Mouse (Mus musculus) myocyte (in vitro differentiated cells): ENCODE results near the gene Lrrk1. TPM values are rescaled to one million over a fixed set of nuclear protein-coding genes. Genes with fewer than 3 reads are reported as not detected.
A peak's percentile ranks its signal among the peaks of the same experiment; 100 is the strongest.

Experiments
- H3K27me3 ChIP-seq: one replicate; pipeline ENCODE4 v1.6.1; 2011; ENCODE audit not compliant: control insufficient read depth, insufficient read depth, insufficient read length
- H3K36me3 ChIP-seq: one replicate; pipeline ENCODE4 v1.6.1; 2011; ENCODE audit not compliant: control insufficient read depth, insufficient read depth
- H3K4me2 ChIP-seq: one replicate; pipeline ENCODE4 v1.6.1; 2011; ENCODE audit warnings: low read depth, control low read depth
- H3K4me3 ChIP-seq: one replicate; pipeline ENCODE4 v1.5.1; 2011; ENCODE audit warnings: mild to moderate bottlenecking, control low read depth, moderate library complexity
- H3K79me2 ChIP-seq: one replicate; pipeline ENCODE4 v1.6.1; 2011; ENCODE audit not compliant: control insufficient read depth, insufficient read depth
- H3ac ChIP-seq: one replicate; pipeline ENCODE4 v1.6.1; 2011; ENCODE audit not compliant: control insufficient read depth, insufficient read length
- CEBPB ChIP-seq: IDR thresholded peaks from 2 replicates; pipeline ENCODE4 v1.6.1; 2011; ENCODE audit warnings: mild to moderate bottlenecking, moderate library complexity; ENCODE audit not compliant: poor library complexity, insufficient read depth, severe bottlenecking
- E2F4 ChIP-seq: IDR thresholded peaks from one replicate; pipeline ENCODE4 v1.6.1; 2011; ENCODE audit warnings: mild to moderate bottlenecking, control low read depth, moderate library complexity; ENCODE audit not compliant: insufficient read depth
- MAX ChIP-seq: IDR thresholded peaks from one replicate; pipeline ENCODE4 v1.6.1; 2011; ENCODE audit warnings: low read depth, mild to moderate bottlenecking, control low read depth
- MYOD1 ChIP-seq, 3 experiments: IDR thresholded peaks; one replicate each; pipeline ENCODE4 v1.6.1; 2011; ENCODE audit warnings: control low read depth in 2 of 3, low read depth in 2 of 3, mild to moderate bottlenecking in 2 of 3, moderate library complexity in 1 of 3; ENCODE audit not compliant: insufficient read length in 2 of 3, control insufficient read depth in 1 of 3
- MYOG ChIP-seq, 3 experiments: IDR thresholded peaks; one replicate each; pipeline ENCODE4 v1.6.1; 2011; ENCODE audit warnings: control low read depth in 2 of 3, low read depth in 2 of 3, mild to moderate bottlenecking in 2 of 3; ENCODE audit not compliant: insufficient read length in 2 of 3, control insufficient read depth in 1 of 3, insufficient read depth in 1 of 3
- POLR2A ChIP-seq: IDR thresholded peaks from one replicate; pipeline ENCODE4 v1.6.1; 2011; ENCODE audit warnings: low read depth, mild to moderate bottlenecking, control low read depth, moderate library complexity; ENCODE audit not compliant: insufficient read length
- POLR2AphosphoS2 ChIP-seq: IDR thresholded peaks from one replicate; pipeline ENCODE4 v1.6.1; 2011; ENCODE audit warnings: low read depth, control low read depth; ENCODE audit not compliant: insufficient read length
- REST ChIP-seq: IDR thresholded peaks from one replicate; pipeline ENCODE4 v1.6.1; 2011; ENCODE audit warnings: mild to moderate bottlenecking, control low read depth, moderate library complexity; ENCODE audit not compliant: insufficient read depth, insufficient read length
- SRF ChIP-seq: IDR thresholded peaks from one replicate; pipeline ENCODE4 v1.6.1; 2011; ENCODE audit warnings: low read depth; ENCODE audit not compliant: control insufficient read depth, insufficient read length
- TCF12 ChIP-seq: IDR thresholded peaks from one replicate; pipeline ENCODE4 v1.6.1; 2011; ENCODE audit warnings: mild to moderate bottlenecking, control low read depth; ENCODE audit not compliant: poor library complexity, insufficient read depth, severe bottlenecking
- TCF3 ChIP-seq: IDR thresholded peaks from one replicate; pipeline ENCODE4 v1.6.1; 2011; ENCODE audit warnings: low read depth, control low read depth; ENCODE audit not compliant: insufficient read length
- USF1 ChIP-seq: IDR thresholded peaks from one replicate; pipeline ENCODE4 v1.6.1; 2011; ENCODE audit warnings: low read depth, mild to moderate bottlenecking, control low read depth, moderate library complexity
- polyA plus RNA-seq: library from polyadenylated mRNA; unstranded; fragments of >200 nt; fragmentation: generic; extraction: Trizol; gene quantifications from one replicate; pipeline ENCODE4 v1.2.1, GENCODE M21; 2012; ENCODE audit warnings: missing spikeins

Lrrk1 gene
- polyA plus RNA-seq, 1 experiment, result 24.8 TPM

GRCm38 (mm10) chr7:66183404-66183803 is 204.7 kb downstream of the Lrrk1 start:
- TF ChIP-seq MYOD1 (IDR thresholded peaks at IDR 0.05; ENCODE audit: control insufficient read depth in 1 of 3, insufficient read length in 2 of 3, low read depth in 2 of 3) (peak in 1 of 3 experiments; percentile 50), E2F4 (no peak), POLR2AphosphoS2 (no peak), MAX (no peak), CEBPB (no peak), USF1 (no peak), TCF3 (no peak), REST (no peak), MYOG (IDR thresholded peaks at IDR 0.05; ENCODE audit: control insufficient read depth in 1 of 3, insufficient read depth in 1 of 3, insufficient read length in 2 of 3, low read depth in 2 of 3) (no peak)

GRCm38 (mm10) chr7:66182075-66182715 is 206.0 kb downstream of the Lrrk1 start:
- Histone ChIP-seq H3K27me3 (no peaks in the 10 kb centered on the region), H3K4me3 (no peak overlapping the region), H3K79me2 (no peaks in the 10 kb centered on the region), H3K36me3 (no peaks in the 10 kb centered on the region), H3ac (no peak overlapping the region), H3K4me2 (no peak overlapping the region)
- no peak for TF ChIP-seq E2F4
- no peak for TF ChIP-seq POLR2AphosphoS2
- TF ChIP-seq CEBPB, result no peak
- TF ChIP-seq TCF3, result no peak
- no peak for TF ChIP-seq TCF12
- no peak for TF ChIP-seq MYOG (IDR thresholded peaks at IDR 0.05; ENCODE audit: control insufficient read depth in 1 of 3, insufficient read depth in 1 of 3, insufficient read length in 2 of 3, low read depth in 2 of 3)
- TF ChIP-seq USF1, result no peak
- TF ChIP-seq MAX, result no peak
- TF ChIP-seq SRF, result no peak
- no peak for TF ChIP-seq MYOD1 (IDR thresholded peaks at IDR 0.05; ENCODE audit: control insufficient read depth in 1 of 3, insufficient read length in 2 of 3, low read depth in 2 of 3)
- TF ChIP-seq POLR2A, result no peak
- no peak for TF ChIP-seq REST

More at GRCm38 (mm10) chr7:66183404-66183803, 204.7 kb downstream of the Lrrk1 start:
- Histone ChIP-seq H3K27me3 (no peaks in the 10 kb centered on the region), H3K79me2 (no peaks in the 10 kb centered on the region), H3K4me3 (no peak overlapping the region), H3K4me2 (no peak overlapping the region), H3K36me3 (no peaks in the 10 kb centered on the region), H3ac (no peak overlapping the region)

- Histone ChIP-seq H3K27me3 (no peaks in the 10 kb centered on the region), H3K4me3 (no peak overlapping the region), H3ac (no peak overlapping the region), H3K79me2 (no peaks in the 10 kb centered on the region), H3K36me3 (no peaks in the 10 kb centered on the region), H3K4me2 (peak overlapping the region; percentile 36)
- TF ChIP-seq POLR2AphosphoS2 (no peak), SRF (no peak), TCF12 (no peak), TCF3 (no peak), MYOD1 (IDR thresholded peaks at IDR 0.05; ENCODE audit: control insufficient read depth in 1 of 3, insufficient read length in 2 of 3, low read depth in 2 of 3) (no peak), MYOG (IDR thresholded peaks at IDR 0.05; ENCODE audit: control insufficient read depth in 1 of 3, insufficient read depth in 1 of 3, insufficient read length in 2 of 3, low read depth in 2 of 3) (no peak), USF1 (no peak), E2F4 (no peak), POLR2A (no peak), CEBPB (no peak), MAX (no peak), REST (no peak)
Measured at GRCm38 (mm10) chr7:66180711-66181365, 207.3 kb downstream of the Lrrk1 start.

GRCm38 (mm10) chr7:66180260-66180659 is 207.9 kb downstream of the Lrrk1 start:
- TF ChIP-seq MYOD1 (IDR thresholded peaks at IDR 0.05; ENCODE audit: control insufficient read depth in 1 of 3, insufficient read length in 2 of 3, low read depth in 2 of 3) (peak in 2 of 3 experiments; percentile 17 to 71), MAX (no peak)
- Histone ChIP-seq H3ac (no peak overlapping the region), H3K27me3 (no peaks in the 10 kb centered on the region), H3K79me2 (no peaks in the 10 kb centered on the region), H3K4me2 (peak overlapping the region; percentile 36), H3K4me3 (no peak overlapping the region), H3K36me3 (no peaks in the 10 kb centered on the region)

- TF ChIP-seq TCF3 (no peak), E2F4 (no peak), USF1 (no peak), TCF12 (no peak)
- no peaks in the 10 kb centered on the region for H3K79me2 ChIP-seq
- no peak overlapping the region for H3ac ChIP-seq
Measured at GRCm38 (mm10) chr7:66179711-66180110, 208.4 kb downstream of the Lrrk1 start.

More at GRCm38 (mm10) chr7:66179711-66180110, 208.4 kb downstream of the Lrrk1 start:
- no peak overlapping the region for H3K4me3 ChIP-seq
- H3K4me2 ChIP-seq, result peak overlapping the region; percentile 36
- H3K36me3 ChIP-seq, result no peaks in the 10 kb centered on the region
- H3K27me3 ChIP-seq, result no peaks in the 10 kb centered on the region
